Mouse (Mus musculus): ENCODE measurements around the gene Themis3. TPM values are rescaled to one million over a fixed set of nuclear protein-coding genes. Genes with fewer than 3 reads are reported as not detected.

Themis3 gene
- polyA plus RNA-seq, 1 experiment from 2014 or later = not detected

DNA sequence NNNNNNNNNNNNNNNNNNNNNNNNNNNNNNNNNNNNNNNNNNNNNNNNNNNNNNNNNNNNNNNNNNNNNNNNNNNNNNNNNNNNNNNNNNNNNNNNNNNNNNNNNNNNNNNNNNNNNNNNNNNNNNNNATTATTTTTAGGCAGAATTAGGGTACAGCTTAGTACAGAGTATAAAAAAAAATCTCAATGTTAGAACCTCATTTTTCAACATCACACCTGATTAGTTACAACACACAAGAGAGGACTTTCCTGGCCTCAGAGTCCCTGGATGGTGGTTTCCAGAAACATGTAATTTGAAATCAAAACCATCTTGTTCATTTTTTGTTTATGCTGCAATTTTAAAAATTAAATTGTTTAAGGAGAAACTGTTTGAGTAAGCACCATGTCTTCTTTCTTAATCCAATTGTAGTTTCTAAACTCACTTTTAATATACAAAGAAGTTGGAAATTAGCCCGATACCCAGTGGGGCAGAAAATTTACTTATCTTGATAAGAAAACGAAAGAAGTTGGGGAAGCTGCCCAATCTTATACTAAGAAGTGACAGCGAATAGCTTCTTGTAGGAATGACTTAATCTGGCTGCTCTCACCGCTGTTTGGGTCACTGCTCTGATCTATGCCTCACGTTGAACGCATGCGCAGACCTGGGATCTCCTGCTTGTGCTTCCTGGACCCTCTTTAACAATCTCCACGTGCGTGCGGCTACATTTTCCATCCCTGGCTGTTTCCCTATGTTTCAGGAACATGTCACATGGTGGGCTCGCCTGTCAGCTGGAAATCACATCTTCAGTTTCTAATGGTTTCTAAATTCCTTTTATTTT, 22.4 kb downstream of the Themis3 start:
- ATAC-seq (ENCODE audit: low FRiP score) (no peak), DNase-seq (ENCODE audit: low spot score) (no peak)
- H3K27ac ChIP-seq (ENCODE audit: low read depth, low read length) = no peak overlapping the region
- H3K27me3 ChIP-seq (ENCODE audit: control insufficient read depth, insufficient read depth, low read length) = no peaks in the 10 kb centered on the region
- H3K4me3 ChIP-seq (ENCODE audit: low read depth, low read length) = no peak overlapping the region
- no peaks in the 10 kb centered on the region for H3K36me3 ChIP-seq (ENCODE audit: control insufficient read depth, insufficient read depth, low read length)
- H3K9ac ChIP-seq (ENCODE audit: low read depth, low read length) = no peak overlapping the region
- no peaks in the 10 kb centered on the region for H3K4me1 ChIP-seq (replicated peaks; ENCODE audit: control insufficient read depth, insufficient read depth, low read length)
- WGBS = 82% methylated on average over 11 of the region's 11 CpGs
- H3K9me3 ChIP-seq (ENCODE audit: control insufficient read depth, low read length) = no peaks in the 10 kb centered on the region
- H3K4me2 ChIP-seq (replicated peaks; ENCODE audit: low read depth, low read length) = no peak overlapping the region

GRCm38 (mm10) chr17:66564213-66564612, 30.2 kb downstream of the Themis3 start:
- no peak for ATAC-seq (ENCODE audit: low FRiP score)
- Histone ChIP-seq H3K4me1 (replicated peaks; ENCODE audit: control insufficient read depth, insufficient read depth, low read length) (no peaks in the 10 kb centered on the region), H3K9ac (ENCODE audit: low read depth, low read length) (no peak overlapping the region), H3K27me3 (ENCODE audit: control insufficient read depth, insufficient read depth, low read length) (no peaks in the 10 kb centered on the region), H3K4me3 (ENCODE audit: low read depth, low read length) (no peak overlapping the region), H3K36me3 (ENCODE audit: control insufficient read depth, insufficient read depth, low read length) (no peaks in the 10 kb centered on the region), H3K27ac (ENCODE audit: low read depth, low read length) (no peak overlapping the region), H3K4me2 (replicated peaks; ENCODE audit: low read depth, low read length) (no peak overlapping the region), H3K9me3 (ENCODE audit: control insufficient read depth, low read length) (no peaks in the 10 kb centered on the region)
- DNase-seq (ENCODE audit: low spot score) = no peak
- 75% methylated on average over 7 of the region's 7 CpGs for WGBS

GRCm38 (mm10) chr17:66563551-66563950, 30.9 kb downstream of the Themis3 start:
- no peak for ATAC-seq (ENCODE audit: low FRiP score)
- no peak overlapping the region for H3K27ac ChIP-seq (ENCODE audit: low read depth, low read length)
- no peak overlapping the region for H3K9ac ChIP-seq (ENCODE audit: low read depth, low read length)
- no peaks in the 10 kb centered on the region for H3K4me1 ChIP-seq (replicated peaks; ENCODE audit: control insufficient read depth, insufficient read depth, low read length)
- no peak overlapping the region for H3K4me2 ChIP-seq (replicated peaks; ENCODE audit: low read depth, low read length)
- H3K4me3 ChIP-seq (ENCODE audit: low read depth, low read length) = no peak overlapping the region
- no peaks in the 10 kb centered on the region for H3K27me3 ChIP-seq (ENCODE audit: control insufficient read depth, insufficient read depth, low read length)
- 69% methylated on average over 1 of the region's 1 CpGs for WGBS
- no peaks in the 10 kb centered on the region for H3K36me3 ChIP-seq (ENCODE audit: control insufficient read depth, insufficient read depth, low read length)
- no peak for DNase-seq (ENCODE audit: low spot score)
- H3K9me3 ChIP-seq (ENCODE audit: control insufficient read depth, low read length) = no peaks in the 10 kb centered on the region

- Histone ChIP-seq H3K4me3 (ENCODE audit: low read depth, low read length) (no peak overlapping the region), H3K27me3 (ENCODE audit: control insufficient read depth, insufficient read depth, low read length) (no peaks in the 10 kb centered on the region), H3K27ac (ENCODE audit: low read depth, low read length) (no peak overlapping the region), H3K9ac (ENCODE audit: low read depth, low read length) (no peak overlapping the region), H3K9me3 (ENCODE audit: control insufficient read depth, low read length) (no peaks in the 10 kb centered on the region), H3K36me3 (ENCODE audit: control insufficient read depth, insufficient read depth, low read length) (no peaks in the 10 kb centered on the region), H3K4me2 (replicated peaks; ENCODE audit: low read depth, low read length) (no peak overlapping the region), H3K4me1 (replicated peaks; ENCODE audit: control insufficient read depth, insufficient read depth, low read length) (no peaks in the 10 kb centered on the region)
- no peak for ATAC-seq (ENCODE audit: low FRiP score)
- WGBS = 88% methylated on average over 2 of the region's 2 CpGs
- DNase-seq (ENCODE audit: low spot score) = no peak
Measured at GRCm38 (mm10) chr17:66561380-66561779, 33.0 kb downstream of the Themis3 start.

DNA sequence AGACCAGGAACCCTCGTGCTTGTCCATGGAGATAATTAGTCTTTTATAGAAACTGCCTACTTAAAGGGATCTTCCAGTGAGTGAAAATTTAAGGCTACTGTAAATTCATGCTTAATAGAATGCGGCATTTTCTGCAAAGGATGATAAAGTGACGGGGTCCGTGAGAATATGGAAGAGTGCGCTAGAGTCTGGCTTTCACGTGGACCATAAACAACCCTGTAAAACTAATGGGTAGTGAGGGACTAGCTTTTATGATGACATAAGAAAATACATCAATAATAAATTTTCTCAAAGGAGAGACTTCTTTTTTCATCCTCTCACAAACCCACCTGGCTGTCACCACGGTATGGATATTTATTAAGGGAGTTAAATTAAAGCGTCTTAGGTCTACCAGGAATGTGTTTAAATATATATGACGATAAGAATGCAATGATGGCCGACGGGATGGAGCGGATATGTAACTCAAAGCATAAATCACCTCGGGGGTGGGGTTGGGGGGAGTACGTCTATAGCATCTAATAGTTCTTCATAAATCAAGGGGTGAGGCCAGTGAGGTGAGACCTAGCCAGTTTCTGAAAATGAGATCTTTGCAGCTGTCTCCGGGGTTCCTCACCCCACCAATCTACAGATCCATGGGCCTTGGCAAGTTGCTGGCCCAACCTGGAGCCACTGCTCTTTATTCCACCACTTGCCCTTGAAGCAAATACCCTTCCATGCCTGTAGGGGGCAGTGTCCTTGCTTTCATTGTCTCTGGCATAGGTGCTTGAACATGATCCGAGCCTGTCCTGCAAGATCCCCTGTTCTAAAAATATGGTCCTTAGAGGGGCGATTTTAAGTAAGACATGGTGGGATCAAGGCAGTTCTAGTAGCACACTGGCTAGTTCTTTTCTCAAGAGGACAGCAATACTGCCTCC, 35.8 kb downstream of the Themis3 start:
- 92% methylated on average over 17 of the region's 17 CpGs for WGBS
- no peak overlapping the region for H3K9ac ChIP-seq (ENCODE audit: low read depth, low read length)
- no peaks in the 10 kb centered on the region for H3K27me3 ChIP-seq (ENCODE audit: control insufficient read depth, insufficient read depth, low read length)
- no peaks in the 10 kb centered on the region for H3K4me1 ChIP-seq (replicated peaks; ENCODE audit: control insufficient read depth, insufficient read depth, low read length)
- DNase-seq (ENCODE audit: low spot score) (peak; percentile 17), ATAC-seq (ENCODE audit: low FRiP score) (no peak)
- H3K4me2 ChIP-seq (replicated peaks; ENCODE audit: low read depth, low read length) = no peak overlapping the region
- no peak overlapping the region for H3K27ac ChIP-seq (ENCODE audit: low read depth, low read length)
- no peak overlapping the region for H3K4me3 ChIP-seq (ENCODE audit: low read depth, low read length)
- no peaks in the 10 kb centered on the region for H3K9me3 ChIP-seq (ENCODE audit: control insufficient read depth, low read length)
- no peaks in the 10 kb centered on the region for H3K36me3 ChIP-seq (ENCODE audit: control insufficient read depth, insufficient read depth, low read length)

- H3K4me3 ChIP-seq (ENCODE audit: low read depth, low read length) = no peak overlapping the region
- 86% methylated on average over 4 of the region's 4 CpGs for WGBS
- DNase-seq (ENCODE audit: low spot score) (no peak), ATAC-seq (ENCODE audit: low FRiP score) (no peak)
- H3K4me2 ChIP-seq (replicated peaks; ENCODE audit: low read depth, low read length) = no peak overlapping the region
- no peaks in the 10 kb centered on the region for H3K36me3 ChIP-seq (ENCODE audit: control insufficient read depth, insufficient read depth, low read length)
- H3K27ac ChIP-seq (ENCODE audit: low read depth, low read length) = no peak overlapping the region
- H3K9ac ChIP-seq (ENCODE audit: low read depth, low read length) = no peak overlapping the region
- no peaks in the 10 kb centered on the region for H3K9me3 ChIP-seq (ENCODE audit: control insufficient read depth, low read length)
- H3K27me3 ChIP-seq (ENCODE audit: control insufficient read depth, insufficient read depth, low read length) = no peaks in the 10 kb centered on the region
- no peaks in the 10 kb centered on the region for H3K4me1 ChIP-seq (replicated peaks; ENCODE audit: control insufficient read depth, insufficient read depth, low read length)
Measured at GRCm38 (mm10) chr17:66552690-66553089, 41.7 kb downstream of the Themis3 start.

- no peaks in the 10 kb centered on the region for H3K36me3 ChIP-seq (ENCODE audit: control insufficient read depth, insufficient read depth, low read length)
- no peak overlapping the region for H3K27ac ChIP-seq (ENCODE audit: low read depth, low read length)
- no peaks in the 10 kb centered on the region for H3K9me3 ChIP-seq (ENCODE audit: control insufficient read depth, low read length)
- WGBS = 88% methylated on average over 5 of the region's 5 CpGs
- H3K9ac ChIP-seq (ENCODE audit: low read depth, low read length) = no peak overlapping the region
- no peak for ATAC-seq (ENCODE audit: low FRiP score)
- no peak overlapping the region for H3K4me3 ChIP-seq (ENCODE audit: low read depth, low read length)
- no peak for DNase-seq (ENCODE audit: low spot score)
- H3K27me3 ChIP-seq (ENCODE audit: control insufficient read depth, insufficient read depth, low read length) = no peaks in the 10 kb centered on the region
- H3K4me2 ChIP-seq (replicated peaks; ENCODE audit: low read depth, low read length) = no peak overlapping the region
- no peaks in the 10 kb centered on the region for H3K4me1 ChIP-seq (replicated peaks; ENCODE audit: control insufficient read depth, insufficient read depth, low read length)
Measured at GRCm38 (mm10) chr17:66550486-66550885, 43.9 kb downstream of the Themis3 start.

DNA sequence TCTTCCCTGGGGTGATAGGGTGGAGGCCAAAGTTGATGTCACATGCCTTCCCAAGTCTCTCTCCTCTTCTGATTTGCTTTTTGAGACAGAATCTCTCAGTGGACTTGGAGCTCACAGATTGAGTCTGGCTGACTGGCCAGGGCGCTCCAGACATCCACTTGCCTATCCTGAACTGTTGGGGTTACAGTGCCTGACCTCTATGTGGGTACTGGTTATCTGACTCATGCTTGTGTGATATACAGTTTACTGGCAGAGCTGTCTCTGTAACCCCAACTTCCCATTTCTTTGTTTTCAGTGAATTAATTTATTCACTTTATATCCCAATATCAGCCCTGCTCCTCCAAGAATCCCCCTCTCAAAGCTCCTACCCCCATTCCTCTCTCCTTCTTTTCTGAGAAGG, 62.1 kb downstream of the Themis3 start:
- H3K4me1 ChIP-seq (replicated peaks; ENCODE audit: control insufficient read depth, insufficient read depth, low read length) = no peaks in the 10 kb centered on the region
- no peaks in the 10 kb centered on the region for H3K27me3 ChIP-seq (ENCODE audit: control insufficient read depth, insufficient read depth, low read length)
- H3K9ac ChIP-seq (ENCODE audit: low read depth, low read length) = no peak overlapping the region
- no peak overlapping the region for H3K27ac ChIP-seq (ENCODE audit: low read depth, low read length)
- no peak overlapping the region for H3K4me3 ChIP-seq (ENCODE audit: low read depth, low read length)
- 95% methylated on average over 1 of the region's 1 CpGs for WGBS
- no peaks in the 10 kb centered on the region for H3K36me3 ChIP-seq (ENCODE audit: control insufficient read depth, insufficient read depth, low read length)
- no peaks in the 10 kb centered on the region for H3K9me3 ChIP-seq (ENCODE audit: control insufficient read depth, low read length)
- DNase-seq (ENCODE audit: low spot score) (no peak), ATAC-seq (ENCODE audit: low FRiP score) (no peak)
- H3K4me2 ChIP-seq (replicated peaks; ENCODE audit: low read depth, low read length) = no peak overlapping the region

All from hindbrain, embryonic 11.5 days (tissue).